Mouse (Mus musculus) gonadal fat pad, adult 2 months (tissue): ENCODE data around the gene Coasy. TPM values are rescaled to one million over a fixed set of nuclear protein-coding genes. Genes with fewer than 3 reads are reported as not detected.

ENCODE experiments used
- DNase-seq: peaks from one replicate; pipeline ENCODE4 v3.0.0-alpha.2; 2012; ENCODE audit warnings: low read depth
- polyA plus RNA-seq: library from polyadenylated mRNA; depleted of rRNA; stranded (reverse); fragments of >200 nt; gene quantifications from 2 replicates; pipeline ENCODE4 v1.2.3, GENCODE M21; 2012

Coasy gene
- polyA plus RNA-seq, 1 experiment: 70.1 TPM

GRCm38 (mm10) chr11:101062971-101063675 lies 19.2 kb upstream of the Coasy start:
- no peak for DNase-seq

GRCm38 (mm10) chr11:101063676-101064327 lies 18.6 kb upstream of the Coasy start:
- DNase-seq: no peak

- DNase-seq: no peak
These were observed 17.9 kb upstream of the Coasy start for GRCm38 (mm10) chr11:101064462-101064861.

- no peak for DNase-seq
These were observed 17.4 kb upstream of the Coasy start for GRCm38 (mm10) chr11:101065002-101065401.

GRCm38 (mm10) chr11:101066549-101067412 lies 15.6 kb upstream of the Coasy start:
- no peak for DNase-seq

GRCm38 (mm10) chr11:101069391-101070188 lies 12.8 kb upstream of the Coasy start, which contains the start of gene Naglu:
Gene Naglu (plus strand): TSS chr11:101070012.
- no peak for DNase-seq

GRCm38 (mm10) chr11:101070189-101070527 lies 12.2 kb upstream of the Coasy start:
- no peak for DNase-seq

- DNase-seq: no peak
These were observed 11.4 kb upstream of the Coasy start for GRCm38 (mm10) chr11:101070987-101071386.

GRCm38 (mm10) chr11:101071810-101072428 lies 10.4 kb upstream of the Coasy start:
- DNase-seq: no peak

GRCm38 (mm10) chr11:101078121-101078520 lies 4.2 kb upstream of the Coasy start, which contains the start of gene Hsd17b1:
Gene Hsd17b1 (plus strand): TSS chr11:101078411.
- no peak for DNase-seq

- DNase-seq: no peak
These were observed 2.6 kb upstream of the Coasy start for GRCm38 (mm10) chr11:101079746-101080145.

GRCm38 (mm10) chr11:101080421-101080820 lies 1.9 kb upstream of the Coasy start:
- DNase-seq: no peak

- no peak for DNase-seq
These were observed 706 bp upstream of the Coasy start for GRCm38 (mm10) chr11:101081659-101082058.

GRCm38 (mm10) chr11:101083083-101083697 lies 825 bp downstream of the Coasy start:
- no peak for DNase-seq

GRCm38 (mm10) chr11:101084246-101084645 lies 1.9 kb downstream of the Coasy start:
- no peak for DNase-seq

- no peak for DNase-seq
These were observed 2.4 kb downstream of the Coasy start for GRCm38 (mm10) chr11:101084811-101085210.

GRCm38 (mm10) chr11:101085617-101086322 lies 3.4 kb downstream of the Coasy start:
- no peak for DNase-seq

- no peak for DNase-seq
These were observed 3.9 kb downstream of the Coasy start for GRCm38 (mm10) chr11:101086323-101086674.

- DNase-seq: no peak
These were observed 4.7 kb downstream of the Coasy start, which contains the start of gene Mlx for GRCm38 (mm10) chr11:101086756-101087681. Gene Mlx (plus strand): TSS chr11:101087277.
